Mouse (Mus musculus): Measurements from ENCODE around the gene Tspan3. TPM values are rescaled to one million over a fixed set of nuclear protein-coding genes. Genes with fewer than 3 reads are reported as not detected.

Gene Tspan3
- polyA plus RNA-seq, 1 experiment from 2014 or later = 154 TPM

- Histone ChIP-seq H3K9ac (ENCODE audit: low read depth, low read length) (no peak overlapping the region), H3K4me1 (replicated peaks; ENCODE audit: control insufficient read depth, insufficient read depth, low read length) (no peaks in the 10 kb centered on the region; the same call in 1 of the 2 replicates), H3K27ac (ENCODE audit: low read depth, low read length) (no peak overlapping the region), H3K4me3 (ENCODE audit: low read depth, low read length) (no peak overlapping the region), H3K9me3 (ENCODE audit: control insufficient read depth, low read length) (no peaks in the 10 kb centered on the region), H3K4me2 (no peak overlapping the region), H3K36me3 (ENCODE audit: control insufficient read depth, insufficient read depth, low read length) (peaks cover 17% of the 10 kb centered on the region; the same call in 1 of the 2 replicates), H3K27me3 (replicated peaks; ENCODE audit: control insufficient read depth, insufficient read depth, low read length) (no peaks in the 10 kb centered on the region)
- WGBS = 94% methylated on average over 3 of the region's 3 CpGs
- ATAC-seq (replicated peaks; ENCODE audit: low FRiP score) = no peak
- DNase-seq (ENCODE audit: low spot score) = no peak
Observed at GRCm38 (mm10) chr9:56129951-56130350, 35.3 kb downstream of the Tspan3 start.

DNA sequence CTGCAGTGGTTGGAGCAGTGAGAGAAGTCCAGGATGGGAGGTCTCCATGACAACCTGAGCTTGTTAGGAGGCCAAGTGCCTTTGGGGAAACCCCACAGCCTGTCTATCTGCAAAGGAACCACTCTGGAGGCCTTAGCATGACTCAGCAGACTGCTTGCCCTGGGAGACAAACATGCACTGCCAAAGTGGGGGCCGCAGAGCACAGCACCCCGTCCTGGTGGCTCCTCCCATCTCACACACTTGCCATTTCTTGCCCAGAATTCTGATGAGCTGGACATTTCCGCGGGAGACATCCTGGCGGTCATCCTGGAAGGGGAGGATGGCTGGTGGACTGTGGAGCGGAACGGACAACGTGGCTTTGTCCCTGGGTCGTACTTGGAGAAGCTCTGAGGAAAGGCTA lies 36.9 kb downstream of the Tspan3 start:
- ATAC-seq (replicated peaks; ENCODE audit: low FRiP score) (no peak), DNase-seq (ENCODE audit: low spot score) (no peak)
- H3K9me3 ChIP-seq (ENCODE audit: control insufficient read depth, low read length) = no peaks in the 10 kb centered on the region
- no peaks in the 10 kb centered on the region for H3K27me3 ChIP-seq (replicated peaks; ENCODE audit: control insufficient read depth, insufficient read depth, low read length)
- peaks cover 17% of the 10 kb centered on the region; the same call in 1 of the 2 replicates for H3K36me3 ChIP-seq (ENCODE audit: control insufficient read depth, insufficient read depth, low read length)
- H3K9ac ChIP-seq (ENCODE audit: low read depth, low read length) = no peak overlapping the region
- WGBS = 87% methylated on average over 9 of the region's 9 CpGs
- H3K4me3 ChIP-seq (ENCODE audit: low read depth, low read length) = no peak overlapping the region
- no peak overlapping the region for H3K27ac ChIP-seq (ENCODE audit: low read depth, low read length)
- no peak overlapping the region for H3K4me2 ChIP-seq
- no peaks in the 10 kb centered on the region; the same call in 1 of the 2 replicates for H3K4me1 ChIP-seq (replicated peaks; ENCODE audit: control insufficient read depth, insufficient read depth, low read length)

DNA sequence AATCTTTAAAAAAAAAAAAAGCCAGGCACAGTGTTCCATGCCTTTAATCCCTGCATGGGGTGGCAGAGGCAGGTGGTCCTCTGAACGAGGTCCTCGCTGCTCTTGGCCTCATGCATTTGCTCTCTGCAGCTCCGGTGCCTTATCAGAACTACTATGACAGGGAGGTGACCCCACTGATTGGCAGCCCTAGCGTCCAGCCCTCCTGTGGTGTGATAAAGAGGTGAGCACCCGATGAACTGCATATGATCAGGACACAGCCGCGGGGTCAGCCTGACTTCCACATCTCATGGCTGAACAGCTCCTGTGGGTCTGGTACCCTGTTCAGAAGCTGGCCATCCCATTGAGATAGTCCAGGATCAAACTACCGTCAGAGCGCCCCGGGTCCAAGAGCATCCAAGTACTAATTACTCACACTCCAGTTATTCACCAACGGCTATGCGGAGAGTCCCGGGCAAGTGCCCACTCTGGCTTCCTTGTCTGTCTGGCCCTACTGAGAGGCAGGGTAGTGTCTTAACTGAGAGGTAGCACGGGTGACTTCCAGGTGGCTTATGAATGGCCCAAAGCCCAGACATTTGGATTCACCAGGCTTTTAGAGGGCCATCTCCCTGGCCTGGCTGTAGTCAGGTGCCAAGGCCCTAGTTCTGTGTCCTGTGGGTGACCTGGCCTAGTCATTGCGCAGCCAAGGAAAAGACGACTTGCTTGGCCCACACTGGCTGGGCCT lies 38.7 kb downstream of the Tspan3 start:
- Histone ChIP-seq H3K36me3 (ENCODE audit: control insufficient read depth, insufficient read depth, low read length) (peaks cover 6% of the 10 kb centered on the region; the same call in 1 of the 2 replicates), H3K4me1 (replicated peaks; ENCODE audit: control insufficient read depth, insufficient read depth, low read length) (no peaks in the 10 kb centered on the region), H3K27ac (ENCODE audit: low read depth, low read length) (no peak overlapping the region), H3K27me3 (replicated peaks; ENCODE audit: control insufficient read depth, insufficient read depth, low read length) (no peaks in the 10 kb centered on the region), H3K4me2 (no peak overlapping the region), H3K4me3 (ENCODE audit: low read depth, low read length) (no peak overlapping the region), H3K9ac (ENCODE audit: low read depth, low read length) (no peak overlapping the region), H3K9me3 (ENCODE audit: control insufficient read depth, low read length) (no peaks in the 10 kb centered on the region)
- 71% methylated on average over 16 of the region's 16 CpGs for WGBS
- ATAC-seq (replicated peaks; ENCODE audit: low FRiP score) (no peak; the same call in 1 of the 2 replicates), DNase-seq (ENCODE audit: low spot score) (no peak)

GRCm38 (mm10) chr9:56124561-56124960 lies 40.7 kb downstream of the Tspan3 start:
- Histone ChIP-seq H3K9ac (ENCODE audit: low read depth, low read length) (no peak overlapping the region), H3K36me3 (ENCODE audit: control insufficient read depth, insufficient read depth, low read length) (peaks cover 6% of the 10 kb centered on the region; the same call in 1 of the 2 replicates), H3K27ac (ENCODE audit: low read depth, low read length) (no peak overlapping the region), H3K4me1 (replicated peaks; ENCODE audit: control insufficient read depth, insufficient read depth, low read length) (no peaks in the 10 kb centered on the region), H3K9me3 (ENCODE audit: control insufficient read depth, low read length) (no peaks in the 10 kb centered on the region), H3K4me3 (ENCODE audit: low read depth, low read length) (no peak overlapping the region), H3K4me2 (no peak overlapping the region), H3K27me3 (replicated peaks; ENCODE audit: control insufficient read depth, insufficient read depth, low read length) (no peaks in the 10 kb centered on the region)
- WGBS = 44% methylated on average over 11 of the region's 11 CpGs
- ATAC-seq (replicated peaks; ENCODE audit: low FRiP score) (no peak), DNase-seq (ENCODE audit: low spot score) (no peak)

- Histone ChIP-seq H3K27ac (ENCODE audit: low read depth, low read length) (no peak overlapping the region), H3K36me3 (ENCODE audit: control insufficient read depth, insufficient read depth, low read length) (peaks cover 6% of the 10 kb centered on the region; the same call in 1 of the 2 replicates), H3K9me3 (ENCODE audit: control insufficient read depth, low read length) (no peaks in the 10 kb centered on the region), H3K4me1 (replicated peaks; ENCODE audit: control insufficient read depth, insufficient read depth, low read length) (no peaks in the 10 kb centered on the region), H3K4me2 (no peak overlapping the region), H3K4me3 (ENCODE audit: low read depth, low read length) (no peak overlapping the region), H3K27me3 (replicated peaks; ENCODE audit: control insufficient read depth, insufficient read depth, low read length) (no peaks in the 10 kb centered on the region), H3K9ac (ENCODE audit: low read depth, low read length) (no peak overlapping the region)
- DNase-seq (ENCODE audit: low spot score) (no peak), ATAC-seq (replicated peaks; ENCODE audit: low FRiP score) (no peak)
- whole genome bisulfite sequencing = 77% methylated on average over 7 of the region's 7 CpGs
Observed at GRCm38 (mm10) chr9:56123613-56124012, 41.7 kb downstream of the Tspan3 start.

- Histone ChIP-seq H3K4me2 (no peak overlapping the region), H3K4me1 (replicated peaks; ENCODE audit: control insufficient read depth, insufficient read depth, low read length) (no peaks in the 10 kb centered on the region), H3K4me3 (ENCODE audit: low read depth, low read length) (no peak overlapping the region), H3K36me3 (ENCODE audit: control insufficient read depth, insufficient read depth, low read length) (peaks cover under 1% of the 10 kb centered on the region; the same call in 1 of the 2 replicates), H3K9ac (ENCODE audit: low read depth, low read length) (no peak overlapping the region), H3K9me3 (ENCODE audit: control insufficient read depth, low read length) (no peaks in the 10 kb centered on the region), H3K27ac (ENCODE audit: low read depth, low read length) (no peak overlapping the region), H3K27me3 (replicated peaks; ENCODE audit: control insufficient read depth, insufficient read depth, low read length) (no peaks in the 10 kb centered on the region)
- ATAC-seq (replicated peaks; ENCODE audit: low FRiP score) (no peak), DNase-seq (ENCODE audit: low spot score) (no peak)
- WGBS = 78% methylated on average over 8 of the region's 8 CpGs
Observed at GRCm38 (mm10) chr9:56122973-56123372, 42.3 kb downstream of the Tspan3 start.

DNA sequence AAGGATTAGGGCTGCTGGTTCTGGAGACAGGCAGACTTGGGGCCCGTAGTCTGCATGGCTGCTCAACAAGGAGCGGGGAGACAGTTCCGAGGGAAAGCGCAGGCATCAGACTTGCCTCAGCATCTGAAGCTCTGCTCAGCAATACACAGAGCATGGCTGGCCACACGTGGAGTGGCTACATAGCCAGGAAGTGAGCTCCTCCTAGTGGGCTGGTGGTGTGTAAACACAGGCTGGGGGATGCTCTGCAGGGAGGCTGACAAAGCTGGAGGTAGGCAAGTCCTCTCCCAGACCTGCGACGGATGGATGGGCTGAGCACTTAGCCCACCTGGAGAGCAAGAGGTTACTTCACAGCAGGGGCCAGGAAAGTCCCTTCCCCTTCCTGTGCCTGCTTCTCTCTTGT lies 44.2 kb downstream of the Tspan3 start:
- ATAC-seq (replicated peaks; ENCODE audit: low FRiP score) (no peak), DNase-seq (ENCODE audit: low spot score) (no peak)
- Histone ChIP-seq H3K27me3 (replicated peaks; ENCODE audit: control insufficient read depth, insufficient read depth, low read length) (no peaks in the 10 kb centered on the region), H3K27ac (ENCODE audit: low read depth, low read length) (no peak overlapping the region), H3K9me3 (ENCODE audit: control insufficient read depth, low read length) (no peaks in the 10 kb centered on the region), H3K4me1 (replicated peaks; ENCODE audit: control insufficient read depth, insufficient read depth, low read length) (no peaks in the 10 kb centered on the region), H3K9ac (ENCODE audit: low read depth, low read length) (no peak overlapping the region), H3K4me3 (ENCODE audit: low read depth, low read length) (no peak overlapping the region), H3K36me3 (ENCODE audit: control insufficient read depth, insufficient read depth, low read length) (no peaks in the 10 kb centered on the region), H3K4me2 (no peak overlapping the region)
- 49% methylated on average over 7 of the region's 7 CpGs for WGBS

GRCm38 (mm10) chr9:56119651-56120050 lies 45.6 kb downstream of the Tspan3 start:
- no peaks in the 10 kb centered on the region for H3K27me3 ChIP-seq (replicated peaks; ENCODE audit: control insufficient read depth, insufficient read depth, low read length)
- 74% methylated on average over 2 of the region's 2 CpGs for WGBS
- no peaks in the 10 kb centered on the region for H3K4me1 ChIP-seq (replicated peaks; ENCODE audit: control insufficient read depth, insufficient read depth, low read length)
- H3K4me3 ChIP-seq (ENCODE audit: low read depth, low read length) = no peak overlapping the region
- DNase-seq (ENCODE audit: low spot score) = no peak
- no peak overlapping the region for H3K9ac ChIP-seq (ENCODE audit: low read depth, low read length)
- H3K4me2 ChIP-seq = no peak overlapping the region
- no peaks in the 10 kb centered on the region for H3K9me3 ChIP-seq (ENCODE audit: control insufficient read depth, low read length)
- H3K36me3 ChIP-seq (ENCODE audit: control insufficient read depth, insufficient read depth, low read length) = no peaks in the 10 kb centered on the region
- H3K27ac ChIP-seq (ENCODE audit: low read depth, low read length) = no peak overlapping the region
- ATAC-seq (replicated peaks; ENCODE audit: low FRiP score) = no peak

DNA sequence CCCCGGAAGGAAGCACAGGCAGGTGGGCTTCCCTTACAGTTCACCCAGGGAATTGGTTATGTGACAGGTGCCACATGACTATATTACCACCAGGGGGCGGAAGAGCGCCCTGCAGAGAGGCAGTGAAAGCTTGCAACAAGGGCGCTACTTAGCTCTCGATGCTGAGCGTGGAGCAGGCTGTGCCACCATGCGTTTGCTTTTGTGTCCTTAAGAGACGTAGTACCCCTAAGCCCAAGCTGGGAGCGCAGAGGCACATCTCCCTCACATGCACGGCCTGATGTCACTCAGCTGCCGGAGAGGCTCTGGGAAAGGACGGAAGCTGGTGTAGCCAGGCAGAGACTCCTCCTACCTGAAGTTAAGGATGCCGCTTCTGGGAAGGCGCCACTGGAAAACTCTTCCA lies 46.7 kb downstream of the Tspan3 start:
- H3K9ac ChIP-seq (ENCODE audit: low read depth, low read length) = peak overlapping the region; percentile 30; the same call in 1 of the 2 replicates
- no peak overlapping the region for H3K27ac ChIP-seq (ENCODE audit: low read depth, low read length)
- H3K27me3 ChIP-seq (replicated peaks; ENCODE audit: control insufficient read depth, insufficient read depth, low read length) = no peaks in the 10 kb centered on the region
- peak overlapping the region; percentile 39 for H3K4me3 ChIP-seq (ENCODE audit: low read depth, low read length)
- H3K9me3 ChIP-seq (ENCODE audit: control insufficient read depth, low read length) = no peaks in the 10 kb centered on the region
- no peaks in the 10 kb centered on the region for H3K4me1 ChIP-seq (replicated peaks; ENCODE audit: control insufficient read depth, insufficient read depth, low read length)
- ATAC-seq (replicated peaks; ENCODE audit: low FRiP score) (peak; percentile 32; the same call in 1 of the 2 replicates), DNase-seq (ENCODE audit: low spot score) (peak; percentile 79)
- H3K36me3 ChIP-seq (ENCODE audit: control insufficient read depth, insufficient read depth, low read length) = no peaks in the 10 kb centered on the region
- peak overlapping the region; percentile 73 for H3K4me2 ChIP-seq
- 17% methylated on average over 14 of the region's 14 CpGs for WGBS
